Mouse (Mus musculus) B cell, adult 2 months (primary cell): ENCODE measurements around the gene Gm17660.
A peak's percentile ranks its signal among the peaks of the same experiment; 100 is the strongest.

ENCODE experiments used
- DNase-seq, 2 experiments: peaks; one replicate each; pipeline ENCODE4 v3.0.0; 2022

Gene Gm17660

GRCm38 (mm10) chr5:104080736-104081135 is 3.3 kb upstream of the Gm17660 start:
- DNase-seq, result no peak

- no peak for DNase-seq
Observed at GRCm38 (mm10) chr5:104076361-104076760, 1.0 kb downstream of the Gm17660 start.

GRCm38 (mm10) chr5:104074388-104074787 is 3.0 kb downstream of the Gm17660 start:
- peak; percentile 72 to 75 for DNase-seq

- no peak for DNase-seq
Observed at GRCm38 (mm10) chr5:104073602-104074001, 3.8 kb downstream of the Gm17660 start.

DNA sequence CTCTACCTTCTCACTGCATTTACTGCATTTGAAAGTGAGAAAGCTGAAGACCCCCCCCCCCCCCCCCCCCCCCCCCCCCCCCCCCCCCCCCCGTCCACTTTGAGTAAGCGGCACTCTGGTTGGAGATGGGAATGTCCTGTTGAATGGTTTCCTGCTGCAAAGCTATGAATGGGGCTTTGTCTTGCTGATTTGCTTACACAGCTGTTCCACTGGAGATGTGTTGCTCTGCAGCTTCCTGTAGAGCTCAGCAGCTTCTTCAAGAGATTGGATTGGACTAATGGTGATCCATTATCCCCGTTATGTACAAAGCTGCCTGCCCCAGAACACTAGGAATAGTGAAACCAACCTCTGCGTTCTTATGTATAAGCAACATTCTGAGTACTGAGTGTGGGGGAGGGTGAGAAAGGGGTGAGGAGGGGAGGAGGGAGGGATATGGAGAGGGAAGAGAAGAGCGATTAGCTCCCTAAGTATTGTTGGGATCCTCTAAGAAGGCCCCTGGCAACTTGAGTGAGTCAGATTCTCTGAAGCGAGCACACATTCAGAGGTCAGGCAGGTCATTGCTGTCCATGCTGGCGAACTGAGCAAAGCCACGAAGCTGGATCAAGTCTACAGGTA is 5.0 kb downstream of the Gm17660 start:
- DNase-seq, result no peak

- no peak for DNase-seq
Observed at GRCm38 (mm10) chr5:104071048-104071447, 6.4 kb downstream of the Gm17660 start.

DNA sequence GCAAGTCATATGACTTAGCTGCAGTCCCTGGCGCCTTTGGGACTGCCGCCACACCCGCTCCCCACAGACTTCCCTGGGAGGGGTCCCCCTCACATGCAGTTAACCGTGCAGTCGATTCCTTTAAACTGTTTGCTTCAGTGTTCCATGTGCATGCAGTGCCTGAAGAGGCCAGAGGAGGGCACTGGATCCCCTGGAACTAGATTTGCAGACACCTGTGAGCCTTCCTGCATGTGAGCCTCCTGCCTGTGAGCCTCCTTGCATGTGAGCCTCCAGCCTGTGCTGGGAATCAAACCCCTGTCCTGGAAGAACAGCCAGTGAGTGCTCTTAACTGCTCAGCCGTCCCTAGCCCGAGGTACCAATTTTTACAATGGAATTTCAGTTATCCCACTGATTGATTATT is 8.7 kb downstream of the Gm17660 start:
- peak; percentile 33 to 36 for DNase-seq

GRCm38 (mm10) chr5:104062773-104063551 is 14.4 kb downstream of the Gm17660 start:
- no peak for DNase-seq

DNA sequence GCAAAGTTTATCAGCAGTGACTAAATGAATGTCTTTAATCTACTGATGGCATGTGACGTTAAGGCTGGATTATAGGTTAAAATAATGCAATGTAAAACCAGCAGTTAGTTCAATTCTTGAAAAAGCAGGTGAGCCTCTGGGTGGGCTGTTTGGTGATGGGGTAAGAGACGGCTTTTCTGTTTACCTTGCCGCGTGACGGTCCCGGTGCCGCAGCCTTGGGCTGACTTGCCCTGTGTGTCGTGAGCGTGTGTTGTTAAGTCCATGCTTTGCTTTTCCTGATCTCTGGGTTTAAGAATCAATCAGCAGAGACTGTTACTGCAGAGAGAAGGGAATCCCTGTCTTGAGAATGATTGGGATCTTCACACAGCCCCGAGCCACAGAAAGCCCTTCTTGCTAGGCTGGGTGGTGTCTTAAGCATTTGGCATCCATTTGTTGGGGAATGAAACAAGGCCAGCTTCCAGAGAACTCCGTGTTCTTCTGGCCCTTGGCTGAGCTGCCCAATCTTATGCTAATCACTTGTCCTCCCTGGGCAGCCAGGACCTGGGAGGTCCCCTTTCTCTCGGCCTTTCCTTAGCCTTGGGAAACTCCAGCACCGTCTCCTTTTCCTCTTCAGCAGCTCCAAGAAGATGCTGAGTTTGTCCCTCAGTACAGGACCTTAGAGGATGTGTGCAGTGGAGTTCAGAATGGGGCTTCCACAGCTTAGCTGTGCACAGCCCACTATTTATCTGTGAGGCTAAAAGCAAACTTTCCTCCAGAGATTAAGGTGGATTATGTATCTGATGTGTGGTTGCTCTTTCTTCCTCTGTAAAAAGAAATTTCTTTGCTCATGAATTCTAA is 15.3 kb downstream of the Gm17660 start:
- no peak for DNase-seq

- DNase-seq, result no peak
Observed at GRCm38 (mm10) chr5:104060429-104060828, 17.0 kb downstream of the Gm17660 start.

- no peak for DNase-seq
Observed at GRCm38 (mm10) chr5:104059628-104060027, 17.8 kb downstream of the Gm17660 start.

DNA sequence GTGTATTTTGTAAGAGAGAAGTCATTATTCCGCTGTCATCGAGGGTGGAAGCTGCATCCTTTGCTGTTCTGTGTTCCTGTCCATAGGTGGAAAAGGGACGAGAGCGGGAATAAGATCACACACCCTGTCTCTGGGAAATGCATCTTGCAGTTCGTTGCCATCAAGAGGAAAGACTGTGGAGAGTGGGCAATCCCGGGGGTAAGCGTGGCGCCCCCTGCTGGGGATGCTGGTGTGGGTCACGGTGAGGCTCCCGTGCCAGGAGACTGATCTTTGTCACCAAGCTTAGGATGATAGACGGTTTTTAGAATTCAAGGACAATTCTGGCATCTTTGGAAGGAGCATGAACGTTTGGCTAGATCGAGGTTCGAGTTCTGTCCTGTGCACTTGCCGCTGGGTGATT is 19.4 kb downstream of the Gm17660 start:
- DNase-seq, result peak; percentile 86 to 87

DNA sequence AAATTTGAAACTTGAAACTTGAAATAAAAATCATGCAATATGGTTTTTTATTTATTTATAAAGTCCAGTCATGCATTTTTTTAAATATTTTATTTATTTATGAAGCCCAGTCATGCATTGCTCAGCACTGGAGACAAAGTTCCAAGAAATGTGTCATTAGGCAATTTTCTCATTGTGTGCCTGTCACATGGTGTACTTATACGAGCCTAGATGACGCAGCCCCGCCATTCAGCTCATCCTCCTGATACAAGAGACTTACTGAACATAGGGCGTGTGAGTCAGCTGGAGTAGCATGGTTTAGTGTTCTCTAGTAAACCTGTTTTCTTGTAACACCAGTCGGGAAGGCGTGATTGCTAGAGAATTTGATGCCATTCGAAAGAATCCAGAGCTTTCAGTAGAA is 21.1 kb downstream of the Gm17660 start:
- DNase-seq, result no peak

GRCm38 (mm10) chr5:104055816-104056215 is 21.6 kb downstream of the Gm17660 start:
- no peak for DNase-seq

- DNase-seq, result no peak
Observed at GRCm38 (mm10) chr5:104054938-104055337, 22.5 kb downstream of the Gm17660 start.

DNA sequence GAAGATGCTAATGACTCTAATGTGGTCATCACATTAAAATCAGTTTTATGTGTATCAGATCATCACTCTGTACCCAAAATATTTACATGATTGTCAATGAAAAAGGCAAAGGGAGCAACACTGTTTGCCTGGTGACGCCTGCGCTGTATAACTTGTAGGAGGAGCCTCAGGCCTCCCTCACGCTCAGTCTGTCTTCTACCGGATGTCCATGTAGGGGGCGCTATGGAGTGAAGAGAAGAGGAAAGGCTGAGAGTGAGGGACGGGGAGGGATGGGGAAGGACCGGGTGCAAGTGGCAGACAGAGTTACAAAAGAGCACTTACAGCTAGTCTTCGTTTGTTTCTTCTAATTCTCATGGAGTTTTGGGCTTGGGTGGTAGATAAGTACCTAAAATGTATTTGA is 24.5 kb downstream of the Gm17660 start:
- DNase-seq, result peak; percentile 58 to 60

DNA sequence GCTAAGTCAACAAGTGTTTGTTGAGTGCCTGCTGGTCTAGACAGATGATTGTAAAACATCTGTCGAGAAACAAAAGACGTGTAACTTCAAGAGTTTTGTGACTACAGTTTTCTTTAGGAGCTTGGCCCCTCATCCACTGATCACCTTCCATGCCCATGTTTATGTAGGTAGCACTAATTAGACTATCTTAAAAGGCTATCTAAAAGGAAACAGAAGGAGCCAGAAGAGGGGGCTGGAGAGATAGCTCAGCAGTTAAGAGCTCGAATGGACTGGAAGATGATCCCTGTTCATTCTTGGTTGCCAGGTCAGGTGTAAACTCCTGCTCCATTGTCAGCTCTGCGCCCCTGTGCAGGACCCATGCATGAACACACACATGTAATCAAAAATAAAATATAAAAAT is 29.3 kb downstream of the Gm17660 start:
- DNase-seq, result no peak

GRCm38 (mm10) chr5:104047200-104048105 is 30.0 kb downstream of the Gm17660 start:
- peak in 1 of 2 experiments; percentile 14 for DNase-seq

- DNase-seq, result peak; percentile 95
Observed at GRCm38 (mm10) chr5:104046256-104047199, 30.9 kb downstream of the Gm17660 start, which contains the start of gene Nudt9. Gene Nudt9, plus strand, starts transcription at chr5:104046306.

GRCm38 (mm10) chr5:104043704-104044103 is 33.7 kb downstream of the Gm17660 start:
- DNase-seq, result no peak

GRCm38 (mm10) chr5:104042906-104043305 is 34.5 kb downstream of the Gm17660 start:
- DNase-seq, result no peak
